In genomic region chr11:115603128-115603475, GRCm38 (mm10) we compare ENCODE assay signal across 7 mouse cellular contexts. TPM values are rescaled to one million over a fixed set of nuclear protein-coding genes. Genes with fewer than 3 reads are reported as not detected.
DNase-seq lines count a peak whose midpoint lies in the region; ATAC-seq and TF ChIP-seq lines count a peak whose summit lies in the region.

No protein-coding gene starts in this region.

- peak overlapping the region; percentile 93 for H3K27ac ChIP-seq in lung, embryonic 16.5 days (ENCODE audit: low read length)
- H3K27ac ChIP-seq in embryonic fibroblast, embryonic 13.5 days (ENCODE audit: insufficient read depth, low read length), result peak overlapping the region; percentile 55; the same call in 1 of the 2 replicates
- peak overlapping the region; percentile 89 for H3K27ac ChIP-seq in limb, embryonic 12.5 days
- H3K27ac ChIP-seq in small intestine, adult 2 months (ENCODE audit: insufficient read depth, low read depth, low read length), result peak overlapping the region; percentile 70

- no peaks in the 10 kb centered on the region for H3K27me3 ChIP-seq in lung, embryonic 16.5 days (ENCODE audit: control insufficient read depth, insufficient read depth, low read depth, low read length)
- H3K27me3 ChIP-seq in limb, embryonic 12.5 days, result no peaks in the 10 kb centered on the region
- no peaks in the 10 kb centered on the region for H3K27me3 ChIP-seq in small intestine, adult 2 months (ENCODE audit: control insufficient read depth, insufficient read depth, low read length)

- peak overlapping the region; percentile 98 for H3K9ac ChIP-seq in lung, embryonic 16.5 days (ENCODE audit: low read length)
- H3K9ac ChIP-seq in limb, embryonic 12.5 days (replicated peaks), result peak overlapping the region; percentile 93

- TF ChIP-seq POLR2A in embryonic fibroblast, embryonic 13.5 days (IDR thresholded peaks at IDR 0.05; ENCODE audit: low read depth, low read length), result no peak
- no peak for TF ChIP-seq POLR2A in small intestine, adult 2 months (IDR thresholded peaks at IDR 0.05; ENCODE audit: low read depth, low read length)

- no peaks in the 10 kb centered on the region for H3K9me3 ChIP-seq in lung, embryonic 16.5 days (ENCODE audit: control insufficient read depth, low read length)
- H3K9me3 ChIP-seq in limb, embryonic 12.5 days, result no peaks in the 10 kb centered on the region

- peaks cover 22% of the 10 kb centered on the region for H3K4me1 ChIP-seq in lung, embryonic 16.5 days (replicated peaks; ENCODE audit: control insufficient read depth, insufficient read depth, low read length)
- H3K4me1 ChIP-seq in embryonic fibroblast, embryonic 13.5 days (ENCODE audit: control insufficient read depth, insufficient read depth, low read length), result peaks cover 12% of the 10 kb centered on the region
- H3K4me1 ChIP-seq in limb, embryonic 12.5 days (replicated peaks), result peaks cover 23% of the 10 kb centered on the region
- peaks cover 8% of the 10 kb centered on the region; the same call in 1 of the 2 replicates for H3K4me1 ChIP-seq in small intestine, adult 2 months (ENCODE audit: control insufficient read depth, insufficient read depth, insufficient read length, low read length)

- H3K4me3 ChIP-seq in lung, embryonic 16.5 days (ENCODE audit: low read length), result peak overlapping the region; percentile 100
- H3K4me3 ChIP-seq in embryonic fibroblast, embryonic 13.5 days (ENCODE audit: insufficient read depth, low read length), result peak overlapping the region; percentile 96
- peak overlapping the region; percentile 97 for H3K4me3 ChIP-seq in limb, embryonic 12.5 days (replicated peaks)
- peak overlapping the region; percentile 94 for H3K4me3 ChIP-seq in small intestine, adult 2 months (ENCODE audit: low read depth, low read length)

- H3K4me2 ChIP-seq in lung, embryonic 16.5 days (ENCODE audit: low read depth, low read length), result peak overlapping the region; percentile 93
- peak overlapping the region; percentile 95 for H3K4me2 ChIP-seq in limb, embryonic 12.5 days

- DNase-seq in lung, postnatal 25 days (ENCODE audit: low spot score), result no peak
- DNase-seq in adrenal gland, postnatal 14 days, result no peak
- no peak for DNase-seq in frontal cortex, postnatal 14 days (ENCODE audit: low spot score in 2 of 2)

- no peak for ATAC-seq in lung, embryonic 16.5 days (ENCODE audit: low read depth)
- no peak for ATAC-seq in limb, embryonic 12.5 days (ENCODE audit: insufficient number of reproducible peaks, insufficient read depth, low FRiP score, low TSS enrichment, low read depth)

- peaks cover 19% of the 10 kb centered on the region for H3K36me3 ChIP-seq in lung, embryonic 16.5 days (ENCODE audit: control insufficient read depth, insufficient read depth, low read length)
- H3K36me3 ChIP-seq in limb, embryonic 12.5 days, result peaks cover 58% of the 10 kb centered on the region
- peaks cover 23% of the 10 kb centered on the region for H3K36me3 ChIP-seq in small intestine, adult 2 months (ENCODE audit: control insufficient read depth, insufficient read depth, low read length)

- 3% methylated on average over 15 of the region's 15 CpGs for WGBS in lung, embryonic 16.5 days
- WGBS in limb, embryonic 12.5 days, result 4% methylated on average over 15 of the region's 15 CpGs
- 1% methylated on average over 15 of the region's 15 CpGs for WGBS in small intestine, adult 2 months

- no peak for TF ChIP-seq CTCF in embryonic fibroblast, embryonic 13.5 days (IDR thresholded peaks at IDR 0.05; ENCODE audit: borderline replicate concordance, insufficient read depth, low read length)
- TF ChIP-seq CTCF in small intestine, adult 2 months (IDR thresholded peaks at IDR 0.05; ENCODE audit: extremely low read depth, insufficient read length, insufficient replicate concordance, low read depth, low read length), result no peak

RNA-seq across cellular contexts. Expression of gene Mrps7, which starts 0.6 kb away (rescaled TPM):
- 79.3 and 87.6 TPM in 2 replicates for polyA plus RNA-seq in lung, embryonic 16.5 days (2015; fragmentation: Nextera tagmentation; extraction: Ambion mirVana)
- polyA plus RNA-seq in embryonic fibroblast, embryonic 13.5 days (2011; ENCODE audit: insufficient read length, low read depth, missing spikeins), result 31.0 and 36.5 TPM in 2 replicates
- polyA plus RNA-seq in limb, embryonic 12.5 days (2016; fragmentation: Nextera tagmentation; extraction: Ambion mirVana), result 96.0 and 106 TPM in 2 replicates
- polyA plus RNA-seq in small intestine, adult 2 months (2012; rRNA removed), result 11.8 and 13.3 TPM in 2 replicates
- total RNA-seq in adrenal gland, postnatal 14 days (2021), result 81.0 and 87.7 TPM in 2 replicates

RNA-seq across cellular contexts. Expression of gene Gga3, which starts 0.7 kb away (rescaled TPM):
- 21.1 and 25.4 TPM in 2 replicates for polyA plus RNA-seq in lung, embryonic 16.5 days (2015; fragmentation: Nextera tagmentation; extraction: Ambion mirVana)
- 17.0 and 30.3 TPM in 2 replicates for polyA plus RNA-seq in embryonic fibroblast, embryonic 13.5 days (2011; ENCODE audit: insufficient read length, low read depth, missing spikeins)
- polyA plus RNA-seq in limb, embryonic 12.5 days (2016; fragmentation: Nextera tagmentation; extraction: Ambion mirVana), result 20.3 and 21.7 TPM in 2 replicates
- polyA plus RNA-seq in small intestine, adult 2 months (2012; rRNA removed), result 12.6 and 14.7 TPM in 2 replicates
- 19.5 and 23.8 TPM in 2 replicates for total RNA-seq in adrenal gland, postnatal 14 days (2021)

RNA-seq across cellular contexts. Expression of gene Mif4gd, which starts 9.7 kb away (rescaled TPM):
- 36.8 and 40.6 TPM in 2 replicates for polyA plus RNA-seq in lung, embryonic 16.5 days (2015; fragmentation: Nextera tagmentation; extraction: Ambion mirVana)
- polyA plus RNA-seq in embryonic fibroblast, embryonic 13.5 days (2011; ENCODE audit: insufficient read length, low read depth, missing spikeins), result 22.3 and 26.6 TPM in 2 replicates
- 18.2 and 18.6 TPM in 2 replicates for polyA plus RNA-seq in limb, embryonic 12.5 days (2016; fragmentation: Nextera tagmentation; extraction: Ambion mirVana)
- polyA plus RNA-seq in small intestine, adult 2 months (2012; rRNA removed), result 49.4 and 108 TPM in 2 replicates
- total RNA-seq in adrenal gland, postnatal 14 days (2021), result 98.2 and 112 TPM in 2 replicates

RNA-seq across cellular contexts. Expression of gene Slc25a19, which starts 25.0 kb away (rescaled TPM):
- 25.0 and 25.4 TPM in 2 replicates for polyA plus RNA-seq in lung, embryonic 16.5 days (2015; fragmentation: Nextera tagmentation; extraction: Ambion mirVana)
- polyA plus RNA-seq in embryonic fibroblast, embryonic 13.5 days (2011; ENCODE audit: insufficient read length, low read depth, missing spikeins), result 13.6 and 14.0 TPM in 2 replicates
- polyA plus RNA-seq in limb, embryonic 12.5 days (2016; fragmentation: Nextera tagmentation; extraction: Ambion mirVana), result 24.1 and 34.0 TPM in 2 replicates
- 11.3 and 19.6 TPM in 2 replicates for polyA plus RNA-seq in small intestine, adult 2 months (2012; rRNA removed)
- total RNA-seq in adrenal gland, postnatal 14 days (2021), result 181 and 188 TPM in 2 replicates

RNA-seq across cellular contexts. Expression of gene Nup85, which starts 38.9 kb away (rescaled TPM):
- 158 and 165 TPM in 2 replicates for polyA plus RNA-seq in lung, embryonic 16.5 days (2015; fragmentation: Nextera tagmentation; extraction: Ambion mirVana)
- 68.0 and 81.1 TPM in 2 replicates for polyA plus RNA-seq in embryonic fibroblast, embryonic 13.5 days (2011; ENCODE audit: insufficient read length, low read depth, missing spikeins)
- polyA plus RNA-seq in limb, embryonic 12.5 days (2016; fragmentation: Nextera tagmentation; extraction: Ambion mirVana), result 211 and 212 TPM in 2 replicates
- polyA plus RNA-seq in small intestine, adult 2 months (2012; rRNA removed), result 12.6 and 16.8 TPM in 2 replicates
- 40.7 and 52.8 TPM in 2 replicates for total RNA-seq in adrenal gland, postnatal 14 days (2021)
